Mouse (Mus musculus) heart, postnatal 0 days (tissue): ENCODE results near the gene Arap1.

ENCODE experiments used
- CTCF ChIP-seq: IDR thresholded peaks from 2 replicates; pipeline ENCODE4 v1.5.1; 2016; ENCODE audit warnings: antibody characterized with exemption, control low read depth, low read depth
- EP300 ChIP-seq: IDR thresholded peaks from 2 replicates; pipeline ENCODE4 v1.6.1; 2016; ENCODE audit warnings: antibody characterized with exemption, low read depth

- TF ChIP-seq EP300 (no peak), CTCF (no peak)
Measured at GRCm38 (mm10) chr7:101348312-101348711, 445 bp downstream of the Arap1 start.
